Mouse (Mus musculus) urinary bladder, adult 18-20 months (tissue): ENCODE results near the gene Abhd8.
"Not testable (repeated sequence)": the region's sequence is repeated elsewhere in the genome, so short reads cannot be mapped to it uniquely, and the experiment has no call there.

Experiments used
- DNase-seq, 2 experiments: peaks; one replicate each; pipeline ENCODE4 v3.0.0; 2022; ENCODE audit warnings: low spot score in 2 of 2, mixed read lengths in 2 of 2

Abhd8 gene

DNA sequence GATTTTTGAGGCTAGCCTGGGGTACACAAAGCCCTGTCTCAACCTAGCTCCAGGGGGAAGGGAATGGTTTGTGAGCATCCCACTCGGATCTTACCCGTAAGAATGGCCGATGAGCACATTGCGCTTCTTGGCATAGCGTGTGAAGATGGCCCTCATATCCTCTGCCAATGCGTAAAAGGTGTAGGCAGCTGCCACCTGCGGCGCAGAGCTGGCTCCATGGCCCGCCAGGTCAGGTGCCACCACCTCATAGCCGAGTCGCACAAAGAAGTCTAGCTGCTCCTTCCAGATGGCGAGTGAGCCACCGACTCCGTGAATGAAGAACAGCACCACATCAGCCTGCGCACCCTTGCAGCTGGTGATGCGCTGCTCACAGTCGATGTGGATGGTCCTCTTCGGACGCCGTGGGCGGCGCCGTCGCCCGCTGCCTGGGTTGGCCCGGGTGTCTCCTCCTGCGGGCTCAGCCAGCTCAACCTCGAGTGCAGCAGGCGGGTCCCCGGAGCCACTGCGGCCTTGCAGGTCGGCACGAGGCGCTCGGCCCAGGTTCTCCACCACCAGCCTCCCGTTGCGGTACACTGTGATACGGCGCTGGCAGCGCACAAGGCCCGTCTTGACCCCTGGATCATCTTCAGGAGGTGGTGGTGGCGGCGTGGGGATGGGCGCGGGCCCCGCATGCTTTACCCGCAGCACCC is 2.2 kb downstream of the Abhd8 start:
- no peak for DNase-seq

DNA sequence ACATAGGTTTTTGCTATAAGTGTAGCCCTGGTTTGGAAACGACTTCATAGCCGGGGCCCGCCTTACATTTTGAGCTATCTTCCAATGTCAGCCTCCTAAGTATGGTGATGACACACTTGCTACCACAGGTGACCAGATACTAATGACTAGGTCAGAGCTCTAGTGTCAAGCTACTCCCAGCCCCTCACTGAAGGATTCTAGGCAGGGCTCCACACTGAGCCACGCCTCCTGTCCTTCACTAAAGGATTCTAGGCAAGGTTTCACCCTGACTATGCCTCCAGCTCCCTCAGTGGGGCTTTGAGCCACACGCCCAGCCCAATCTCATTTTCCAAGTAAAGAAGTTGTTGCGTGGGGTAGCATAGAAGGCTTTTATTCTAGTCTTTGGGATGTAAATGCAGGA is 2.7 kb downstream of the Abhd8 start:
- DNase-seq = no peak

DNA sequence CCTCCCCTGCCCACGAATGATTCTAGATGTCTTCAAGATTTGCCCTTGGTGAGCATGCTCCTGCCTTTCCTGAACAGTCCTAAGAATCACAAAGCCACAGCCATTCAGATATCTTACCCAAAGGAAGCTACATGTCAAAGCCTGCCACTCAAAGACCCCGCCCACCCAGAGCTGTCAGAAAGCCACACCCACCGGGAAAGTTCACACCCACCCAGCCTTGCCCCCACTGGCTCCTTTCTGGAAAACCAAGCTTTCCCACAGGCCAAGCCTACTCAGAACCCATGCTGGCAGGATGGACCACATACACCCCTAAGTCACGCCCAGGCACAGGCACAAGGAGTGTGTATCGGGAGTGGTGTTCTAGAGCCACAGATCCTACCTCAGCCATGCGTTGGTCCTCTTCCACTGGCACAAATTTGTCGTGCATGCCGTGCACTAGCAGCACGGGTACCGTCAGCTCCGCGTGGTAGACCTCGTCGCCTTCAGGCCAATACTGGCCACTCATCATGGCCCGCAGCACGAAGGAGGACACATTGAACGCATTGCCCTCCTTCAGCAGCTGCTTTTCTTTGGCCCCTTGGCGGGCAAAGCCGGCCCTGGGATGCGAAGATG is 5.7 kb downstream of the Abhd8 start:
- no peak for DNase-seq

DNA sequence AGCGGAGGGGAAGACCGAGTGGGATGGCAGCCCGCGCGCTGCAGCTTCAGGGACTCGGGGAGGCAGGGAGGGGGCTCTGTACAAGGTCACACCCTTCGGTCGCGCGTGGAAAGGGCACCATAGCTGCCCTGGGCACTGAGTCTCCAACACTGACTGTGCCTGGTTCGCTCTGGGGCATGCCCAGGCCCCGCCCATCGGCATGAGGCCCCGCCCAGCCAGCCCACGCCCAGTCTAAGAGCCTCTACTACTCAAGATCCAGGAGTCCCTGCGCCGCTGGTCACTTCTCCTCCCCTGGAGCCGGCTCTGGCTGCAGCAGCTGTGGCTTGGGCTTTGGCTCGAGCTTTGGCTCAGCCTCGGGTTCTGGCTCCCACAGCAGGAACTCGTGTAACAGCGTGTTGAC is 6.5 kb downstream of the Abhd8 start:
- DNase-seq = no peak

DNA sequence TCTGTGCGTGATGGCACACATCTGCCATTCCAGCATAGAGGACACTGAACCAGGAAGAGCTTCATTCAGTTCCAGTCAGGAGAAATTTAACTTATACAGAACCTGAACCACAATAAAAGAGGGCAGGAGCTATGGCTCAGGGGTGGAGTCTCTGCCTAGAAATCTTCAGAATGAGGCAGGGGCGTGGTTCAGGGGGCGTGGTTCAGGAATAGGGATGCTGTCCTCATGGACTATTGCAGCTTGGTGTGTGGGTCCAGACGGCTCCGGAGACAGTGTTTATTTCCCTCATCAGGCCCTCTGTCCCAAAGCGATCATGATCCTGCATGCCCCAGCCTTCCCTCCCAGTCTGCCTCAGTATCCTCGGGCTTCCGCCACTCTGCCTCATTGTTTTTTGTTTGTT is 8.8 kb downstream of the Abhd8 start:
- no peak for DNase-seq

DNA sequence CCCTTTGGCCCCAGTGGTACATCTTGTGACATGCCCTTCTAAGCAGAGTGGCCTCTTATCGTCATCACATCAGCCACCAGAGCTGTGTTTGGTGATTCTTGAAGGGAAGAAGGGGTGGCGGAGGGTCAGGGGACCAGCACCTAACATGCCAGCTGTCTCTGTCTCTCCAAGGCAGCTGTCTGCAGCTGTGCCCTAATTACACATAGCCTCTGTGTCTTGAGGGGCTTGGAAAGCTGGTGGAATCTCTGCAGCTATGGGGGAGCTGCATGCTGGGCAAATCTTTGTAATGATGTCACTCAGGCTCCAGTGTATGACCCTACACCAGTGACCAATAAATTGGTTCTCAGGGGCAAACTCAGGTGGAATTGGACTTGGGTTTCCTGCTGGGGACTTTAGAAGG is 10.8 kb downstream of the Abhd8 start:
- no peak for DNase-seq

DNA sequence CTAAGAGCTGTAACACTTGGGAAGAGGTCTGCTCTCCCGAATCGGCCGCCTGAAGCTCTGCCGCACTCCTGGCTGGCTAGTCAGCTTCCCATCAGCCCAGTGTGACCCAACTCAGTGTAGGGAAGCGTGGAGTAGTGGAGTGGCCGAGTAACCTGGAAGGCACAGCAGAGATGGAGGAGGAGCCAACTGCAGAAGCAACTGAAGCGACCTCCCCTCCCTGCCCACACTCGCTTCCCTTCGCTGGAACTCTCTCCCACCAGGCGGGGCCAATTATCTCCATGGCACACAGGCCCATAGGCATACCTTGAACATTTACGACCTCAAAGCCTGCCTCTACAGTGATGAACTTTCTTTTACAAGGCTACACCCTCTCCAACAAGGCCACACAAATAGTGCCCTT is 11.7 kb downstream of the Abhd8 start:
- no peak for DNase-seq

DNA sequence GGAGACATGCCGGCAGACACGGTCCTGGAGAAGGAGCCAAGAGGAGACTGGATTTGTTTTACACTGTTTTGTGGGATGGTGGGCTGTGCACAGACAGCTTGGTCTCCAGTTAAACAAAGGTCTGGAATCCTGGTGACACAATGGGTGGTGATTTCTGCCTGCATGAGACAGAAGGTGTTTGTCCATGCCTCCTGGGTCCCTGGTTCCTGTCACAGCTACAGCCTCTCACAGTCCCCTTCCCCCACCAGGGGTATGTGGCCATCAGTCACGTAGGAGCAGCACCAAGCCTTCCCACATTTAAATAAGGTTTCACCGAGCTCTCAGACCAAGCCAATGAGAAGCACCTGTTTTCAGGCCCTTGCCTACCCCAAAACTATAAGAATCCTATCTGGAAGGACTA is 12.1 kb downstream of the Abhd8 start:
- DNase-seq = no peak

DNA sequence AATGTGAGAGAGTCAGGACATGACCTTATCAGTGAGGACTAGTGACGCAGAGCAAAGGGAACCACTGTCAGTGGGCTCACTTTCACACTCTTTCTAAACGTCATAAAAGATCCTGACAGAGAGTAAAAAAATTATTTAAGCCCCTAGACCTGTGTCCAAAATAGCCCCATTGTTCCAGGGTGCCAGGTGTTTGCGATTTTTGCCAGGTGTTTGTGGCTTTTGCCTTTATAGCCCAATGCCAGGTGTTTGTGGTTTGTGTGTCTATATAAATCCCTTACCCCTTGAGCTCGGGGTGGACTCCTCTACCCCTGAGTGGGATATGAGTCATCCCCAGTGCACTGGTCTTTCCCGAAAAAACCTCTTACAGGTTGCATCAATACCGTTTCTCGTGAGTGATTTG is 18.4 kb downstream of the Abhd8 start:
- DNase-seq = no peak

DNA sequence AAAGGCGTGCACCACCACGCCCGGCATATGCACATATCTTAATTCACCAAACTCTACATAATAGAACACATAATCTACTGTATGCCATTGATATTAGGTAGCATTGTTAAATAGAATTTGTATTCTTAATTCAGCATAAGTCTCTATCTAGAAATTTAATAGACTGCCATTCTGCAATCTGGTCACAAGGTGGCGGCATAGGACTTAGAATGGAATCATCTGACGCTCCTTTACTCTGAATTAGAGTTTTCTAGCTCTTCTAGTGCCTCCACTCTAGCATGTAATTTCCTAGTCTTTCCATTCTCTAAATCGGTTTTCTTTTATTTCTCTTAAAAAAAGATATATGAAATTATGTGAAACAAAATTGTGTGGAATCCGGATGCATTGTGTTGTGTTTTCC is 22.1 kb downstream of the Abhd8 start:
- no peak for DNase-seq

DNA sequence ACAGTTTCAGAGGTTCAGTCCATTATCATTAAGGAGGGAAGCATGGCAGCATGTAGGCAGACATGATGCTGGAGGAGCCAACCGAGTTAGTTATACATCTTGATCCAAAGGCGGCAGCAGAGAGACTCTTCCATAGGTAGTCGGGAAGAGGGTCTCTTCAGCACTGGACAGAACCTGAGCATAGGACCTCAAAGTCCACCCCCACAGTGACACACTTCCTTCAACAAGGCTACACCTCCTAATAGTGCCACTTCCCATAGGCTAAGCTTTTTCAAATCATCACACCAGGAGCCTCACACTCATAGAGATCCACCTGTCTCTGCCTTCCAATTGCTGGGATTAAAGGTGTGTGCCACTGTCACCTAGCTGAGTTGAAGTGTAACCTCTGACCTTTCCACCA is 26.4 kb downstream of the Abhd8 start:
- DNase-seq = no peak

DNA sequence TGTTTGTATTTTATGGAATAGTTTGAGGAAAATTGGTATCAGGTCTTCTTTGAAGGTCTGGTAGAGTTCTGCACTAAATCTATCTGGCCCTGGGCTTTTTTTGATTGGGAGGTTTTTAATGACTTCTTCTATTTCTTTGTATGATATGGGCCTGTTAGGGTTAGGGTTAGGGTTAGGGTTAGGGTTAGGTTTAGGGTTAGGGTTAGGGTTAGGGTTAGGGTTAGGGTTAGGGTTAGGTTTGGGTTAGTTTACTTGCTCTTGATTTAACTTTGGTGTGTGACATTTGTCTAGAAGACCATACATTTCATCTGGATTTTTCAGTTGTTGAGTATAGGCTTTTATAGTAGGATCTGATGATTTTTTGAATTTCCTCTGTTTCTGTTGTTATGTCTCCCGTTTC is 30.5 kb downstream of the Abhd8 start:
- DNase-seq = not testable (repeated sequence)

DNA sequence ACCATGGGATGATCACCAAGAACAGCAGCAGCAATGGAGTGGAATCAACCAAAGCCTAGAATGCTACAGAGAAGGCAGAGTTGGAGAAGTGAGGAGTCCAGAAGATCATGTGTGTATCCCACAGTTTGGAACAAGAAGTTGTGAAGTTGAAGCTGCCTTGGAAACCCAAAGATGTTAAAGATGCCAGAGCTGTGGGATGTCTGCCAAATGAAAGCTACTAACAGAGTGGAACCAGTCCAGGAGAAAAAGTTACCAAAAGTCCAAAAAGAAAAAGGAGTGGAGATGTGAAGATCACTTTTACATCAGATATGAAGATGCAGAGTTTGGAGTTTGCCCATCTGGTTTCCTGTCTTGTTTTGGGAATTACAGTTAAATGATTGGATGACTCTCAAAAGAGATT is 41.3 kb downstream of the Abhd8 start:
- no peak for DNase-seq

DNA sequence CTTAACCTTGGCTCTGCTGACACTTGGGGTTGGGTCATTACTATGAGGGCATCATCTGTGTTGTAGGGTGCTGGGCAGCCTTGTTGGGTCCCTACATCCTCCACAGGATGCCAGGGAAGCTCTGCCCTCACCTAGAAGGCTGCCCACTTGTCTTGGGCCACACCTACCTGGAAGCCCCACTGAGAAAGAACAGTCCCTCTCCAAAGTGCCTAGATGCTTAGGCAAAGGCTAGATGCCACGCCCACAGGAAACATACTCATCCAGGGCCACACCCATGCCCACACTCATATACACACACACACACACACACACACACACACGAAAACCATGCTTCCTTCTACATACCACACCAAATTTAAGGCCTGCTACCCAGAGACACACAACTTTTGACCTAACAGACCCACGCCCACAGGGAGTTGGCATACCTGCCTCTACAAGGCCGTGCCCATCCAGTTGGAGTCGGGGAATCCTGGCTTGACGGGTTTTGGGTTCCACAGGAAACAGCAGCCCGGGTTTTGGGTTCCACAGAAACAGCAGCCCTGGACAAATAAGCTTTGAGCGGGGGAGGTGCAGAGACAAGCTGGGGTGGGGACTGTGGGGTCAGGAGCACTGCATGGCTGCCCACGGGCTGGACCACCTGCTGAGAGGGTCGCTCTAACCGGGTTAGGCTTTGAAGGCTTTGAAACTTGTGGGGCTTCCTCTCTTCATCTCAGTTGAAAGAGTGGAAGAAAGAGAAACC is 51.8 kb downstream of the Abhd8 start:
- no peak for DNase-seq

DNA sequence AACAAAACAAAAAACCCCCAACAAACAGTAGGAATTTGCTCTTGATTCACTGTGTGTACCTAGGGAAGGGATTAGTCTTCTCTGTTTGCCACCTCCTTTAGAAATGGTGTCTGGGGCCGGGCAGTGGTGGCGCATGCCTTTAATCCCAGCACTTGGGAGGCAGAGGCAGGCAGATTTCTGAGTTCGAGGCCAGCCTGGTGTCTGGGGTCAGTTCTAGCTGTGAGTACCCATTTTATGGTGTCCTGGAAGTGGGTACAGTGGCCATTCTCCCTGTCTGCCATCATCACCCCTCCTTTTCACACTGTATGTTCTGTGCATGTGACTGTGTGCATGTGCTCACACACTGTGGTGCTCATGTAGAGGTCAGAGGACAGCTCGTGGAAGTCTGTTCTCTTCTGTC is 55.2 kb downstream of the Abhd8 start:
- no peak for DNase-seq

DNA sequence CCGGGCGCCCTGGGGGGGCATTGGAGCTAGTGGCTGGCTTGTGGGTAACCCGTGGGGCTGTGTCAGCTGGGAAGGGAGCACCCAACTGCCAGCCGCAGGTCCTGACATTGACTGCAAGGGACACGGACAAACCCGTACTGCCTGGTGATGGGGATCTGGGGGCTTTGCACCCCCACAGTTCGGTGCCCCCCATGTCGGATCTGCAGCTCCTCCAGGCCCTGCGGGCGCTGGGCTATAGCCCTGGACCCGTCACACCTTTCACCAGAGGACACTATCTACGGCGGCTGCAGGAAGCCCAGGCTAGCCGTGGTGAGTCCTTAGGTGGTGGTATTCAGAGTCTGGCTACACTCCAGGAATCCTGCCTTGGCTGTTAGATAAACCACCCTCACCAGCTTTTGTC is 56.0 kb downstream of the Abhd8 start:
- DNase-seq = no peak
